Mouse (Mus musculus) midbrain, embryonic 13.5 days (tissue): ENCODE results near the gene Pex16. TPM values are rescaled to one million over a fixed set of nuclear protein-coding genes. Genes with fewer than 3 reads are reported as not detected.

ENCODE experiments used
- ATAC-seq: fragments of 200-750 bp; cut with Nextera tagmentation; 2 replicates; pipeline ENCODE4 v1.8.0; 2017; ENCODE audit warnings: mild to moderate bottlenecking, moderate TSS enrichment, moderate library complexity
- H3K27ac ChIP-seq: fragments of 300-500 bp; sonication (generic); 2 replicates; pipeline ENCODE4 v1.5.1; 2015; ENCODE audit warnings: inconsistent platforms, mild to moderate bottlenecking, moderate library complexity
- H3K27me3 ChIP-seq: fragments of 300-500 bp; sonication (generic); 2 replicates; pipeline ENCODE4 v1.6.1; 2015; ENCODE audit warnings: mild to moderate bottlenecking, inconsistent platforms
- H3K36me3 ChIP-seq: fragments of 300-500 bp; sonication (generic); 2 replicates; pipeline ENCODE4 v1.6.1; 2015; ENCODE audit warnings: mild to moderate bottlenecking, inconsistent platforms
- H3K4me1 ChIP-seq: fragments of 300-500 bp; sonication (generic); replicated peaks from 2 replicates; pipeline ENCODE4 v1.6.1; 2015; ENCODE audit warnings: inconsistent platforms
- H3K4me2 ChIP-seq: fragments of 300-500 bp; sonication (generic); replicated peaks from 2 replicates; pipeline ENCODE4 v1.6.1; 2015; ENCODE audit warnings: moderate library complexity, mild to moderate bottlenecking, inconsistent platforms
- H3K4me3 ChIP-seq: fragments of 300-500 bp; sonication (generic); replicated peaks from 2 replicates; pipeline ENCODE4 v1.5.1; 2015; ENCODE audit warnings: mild to moderate bottlenecking, inconsistent platforms
- H3K9ac ChIP-seq: fragments of 300-500 bp; sonication (generic); replicated peaks from 2 replicates; pipeline ENCODE4 v1.6.1; 2015; ENCODE audit warnings: mild to moderate bottlenecking, inconsistent platforms
- H3K9me3 ChIP-seq: fragments of 300-500 bp; sonication (generic); 2 replicates; pipeline ENCODE4 v1.6.1; 2016; ENCODE audit warnings: mild to moderate bottlenecking, inconsistent platforms
- WGBS: fragments of 180-500 bp; shearing (Covaris S2); methylation state at CpG from one replicate; pipeline ENCODE4 v1.1.7; 2015; 5-methylcytosine and 5-hydroxymethylcytosine counted together
- polyA plus RNA-seq: library from polyadenylated mRNA; unstranded; fragments of >200 nt; fragmentation: Nextera tagmentation; extraction: Ambion mirVana; gene quantifications from 2 replicates; pipeline ENCODE4 v1.2.1, GENCODE M21; 2015

The Pex16 gene
- polyA plus RNA-seq, 1 experiment from 2014 or later = 36.0 TPM

- ATAC-seq = no peak
- WGBS = 84% methylated on average over 5 of the region's 5 CpGs
- Histone ChIP-seq H3K36me3 (peaks cover 91% of the 10 kb centered on the region), H3K9me3 (no peaks in the 10 kb centered on the region), H3K4me3 (no peak overlapping the region), H3K9ac (no peak overlapping the region), H3K27me3 (no peaks in the 10 kb centered on the region), H3K4me2 (no peak overlapping the region), H3K27ac (peak overlapping the region; percentile 51; the same call in 1 of the 2 replicates), H3K4me1 (peaks cover 12% of the 10 kb centered on the region)
Observed at GRCm38 (mm10) chr2:92381161-92381560, 6.7 kb downstream of the Pex16 start.

- Histone ChIP-seq H3K36me3 (peaks cover 100% of the 10 kb centered on the region), H3K27ac (no peak within 1 kb of the TSS), H3K9me3 (no peaks in the 10 kb centered on the region), H3K9ac (no peak within 1 kb of the TSS), H3K27me3 (no peaks in the 10 kb centered on the region), H3K4me1 (peaks cover 11% of the 10 kb centered on the region; the same call in 1 of the 2 replicates), H3K4me3 (no peak within 1 kb of the TSS), H3K4me2 (no peak within 1 kb of the TSS)
- WGBS = 85% methylated on average over 5 of the region's 5 CpGs
- ATAC-seq = no peak
Observed at GRCm38 (mm10) chr2:92381901-92382588, 7.6 kb downstream of the Pex16 start, which contains the start of gene 1700029I15Rik. 1700029I15Rik (plus strand) TSS chr2:92382538.

- Histone ChIP-seq H3K9me3 (no peaks in the 10 kb centered on the region), H3K27me3 (no peaks in the 10 kb centered on the region), H3K36me3 (peaks cover 100% of the 10 kb centered on the region), H3K27ac (no peak overlapping the region), H3K9ac (no peak overlapping the region), H3K4me1 (peaks cover 18% of the 10 kb centered on the region), H3K4me3 (no peak overlapping the region), H3K4me2 (no peak overlapping the region)
- WGBS = 93% methylated on average over 4 of the region's 4 CpGs
- ATAC-seq = no peak
Observed at GRCm38 (mm10) chr2:92382759-92383158, 8.3 kb downstream of the Pex16 start.

- no peak for ATAC-seq
- WGBS = 82% methylated on average over 4 of the region's 4 CpGs
- Histone ChIP-seq H3K36me3 (peaks cover 87% of the 10 kb centered on the region), H3K27ac (no peak overlapping the region), H3K4me1 (peaks cover 29% of the 10 kb centered on the region), H3K9me3 (no peaks in the 10 kb centered on the region), H3K4me2 (no peak overlapping the region), H3K27me3 (no peaks in the 10 kb centered on the region), H3K9ac (no peak overlapping the region), H3K4me3 (no peak overlapping the region)
Observed at GRCm38 (mm10) chr2:92384101-92384500, 9.6 kb downstream of the Pex16 start.

GRCm38 (mm10) chr2:92385113-92386051 lies 10.9 kb downstream of the Pex16 start:
- peaks cover 38% of the 10 kb centered on the region for H3K4me1 ChIP-seq
- no peak overlapping the region for H3K4me2 ChIP-seq
- H3K9me3 ChIP-seq = no peaks in the 10 kb centered on the region
- H3K4me3 ChIP-seq = no peak overlapping the region
- H3K9ac ChIP-seq = no peak overlapping the region
- 89% methylated on average over 22 of the region's 22 CpGs for WGBS
- peaks cover 74% of the 10 kb centered on the region for H3K36me3 ChIP-seq
- no peaks in the 10 kb centered on the region for H3K27me3 ChIP-seq
- no peak overlapping the region for H3K27ac ChIP-seq
- no peak for ATAC-seq

- peaks cover 54% of the 10 kb centered on the region for H3K4me1 ChIP-seq
- no peak for ATAC-seq
- H3K4me2 ChIP-seq = peak overlapping the region; percentile 79; the same call in 1 of the 2 replicates
- no peak overlapping the region for H3K27ac ChIP-seq
- H3K9ac ChIP-seq = peak overlapping the region; percentile 93
- 93% methylated on average over 30 of the region's 30 CpGs for WGBS
- no peaks in the 10 kb centered on the region for H3K27me3 ChIP-seq
- peaks cover 58% of the 10 kb centered on the region for H3K36me3 ChIP-seq
- H3K4me3 ChIP-seq = peak overlapping the region; percentile 85; the same call in 1 of the 2 replicates
- no peaks in the 10 kb centered on the region for H3K9me3 ChIP-seq
Observed at GRCm38 (mm10) chr2:92386821-92387570, 12.5 kb downstream of the Pex16 start.

GRCm38 (mm10) chr2:92387646-92388045 lies 13.2 kb downstream of the Pex16 start:
- Histone ChIP-seq H3K4me3 (peak overlapping the region; percentile 85), H3K27me3 (no peaks in the 10 kb centered on the region), H3K9me3 (no peaks in the 10 kb centered on the region), H3K9ac (peak overlapping the region; percentile 93), H3K4me1 (peaks cover 61% of the 10 kb centered on the region), H3K27ac (no peak overlapping the region), H3K36me3 (peaks cover 51% of the 10 kb centered on the region), H3K4me2 (peak overlapping the region; percentile 79)
- no peak for ATAC-seq
- 69% methylated on average over 4 of the region's 4 CpGs for WGBS

GRCm38 (mm10) chr2:92388081-92388517 lies 13.6 kb downstream of the Pex16 start:
- 30% methylated on average over 3 of the region's 3 CpGs for WGBS
- peaks cover 66% of the 10 kb centered on the region for H3K4me1 ChIP-seq
- peak overlapping the region; percentile 79 for H3K4me2 ChIP-seq
- peaks cover 47% of the 10 kb centered on the region for H3K36me3 ChIP-seq
- H3K9ac ChIP-seq = peak overlapping the region; percentile 93
- no peaks in the 10 kb centered on the region for H3K9me3 ChIP-seq
- H3K4me3 ChIP-seq = peak overlapping the region; percentile 85
- H3K27ac ChIP-seq = peak overlapping the region; percentile 90
- ATAC-seq = no peak
- no peaks in the 10 kb centered on the region for H3K27me3 ChIP-seq

- peak overlapping the region; percentile 79 for H3K4me2 ChIP-seq
- WGBS = under 1% methylated on average over 59 of the region's 62 CpGs
- no peaks in the 10 kb centered on the region for H3K9me3 ChIP-seq
- H3K27ac ChIP-seq = peak overlapping the region; percentile 90
- no peaks in the 10 kb centered on the region for H3K27me3 ChIP-seq
- H3K9ac ChIP-seq = peak overlapping the region; percentile 93
- H3K4me3 ChIP-seq = peak overlapping the region; percentile 85
- H3K4me1 ChIP-seq = peaks cover 71% of the 10 kb centered on the region
- H3K36me3 ChIP-seq = peaks cover 37% of the 10 kb centered on the region
- peak; percentile 95 for ATAC-seq
Observed at GRCm38 (mm10) chr2:92388891-92389641, 14.6 kb downstream of the Pex16 start.

GRCm38 (mm10) chr2:92389645-92390044 lies 15.2 kb downstream of the Pex16 start:
- ATAC-seq = no peak
- Histone ChIP-seq H3K36me3 (peaks cover 31% of the 10 kb centered on the region), H3K27me3 (no peaks in the 10 kb centered on the region), H3K4me1 (peaks cover 71% of the 10 kb centered on the region), H3K9ac (peak overlapping the region; percentile 93; the same call in 1 of the 2 replicates), H3K9me3 (no peaks in the 10 kb centered on the region), H3K4me3 (peak overlapping the region; percentile 85), H3K27ac (peak overlapping the region; percentile 90), H3K4me2 (peak overlapping the region; percentile 79)
- WGBS = 2% methylated on average over 10 of the region's 10 CpGs
